Mouse (Mus musculus) frontal cortex, postnatal 36 days (tissue): ENCODE results near the gene Cdc42ep5.

Experiments
- DNase-seq, 2 experiments: peaks; one replicate each; pipeline ENCODE4 v3.0.0; 2022; ENCODE audit warnings: low spot score in 2 of 2

Gene Cdc42ep5

DNA sequence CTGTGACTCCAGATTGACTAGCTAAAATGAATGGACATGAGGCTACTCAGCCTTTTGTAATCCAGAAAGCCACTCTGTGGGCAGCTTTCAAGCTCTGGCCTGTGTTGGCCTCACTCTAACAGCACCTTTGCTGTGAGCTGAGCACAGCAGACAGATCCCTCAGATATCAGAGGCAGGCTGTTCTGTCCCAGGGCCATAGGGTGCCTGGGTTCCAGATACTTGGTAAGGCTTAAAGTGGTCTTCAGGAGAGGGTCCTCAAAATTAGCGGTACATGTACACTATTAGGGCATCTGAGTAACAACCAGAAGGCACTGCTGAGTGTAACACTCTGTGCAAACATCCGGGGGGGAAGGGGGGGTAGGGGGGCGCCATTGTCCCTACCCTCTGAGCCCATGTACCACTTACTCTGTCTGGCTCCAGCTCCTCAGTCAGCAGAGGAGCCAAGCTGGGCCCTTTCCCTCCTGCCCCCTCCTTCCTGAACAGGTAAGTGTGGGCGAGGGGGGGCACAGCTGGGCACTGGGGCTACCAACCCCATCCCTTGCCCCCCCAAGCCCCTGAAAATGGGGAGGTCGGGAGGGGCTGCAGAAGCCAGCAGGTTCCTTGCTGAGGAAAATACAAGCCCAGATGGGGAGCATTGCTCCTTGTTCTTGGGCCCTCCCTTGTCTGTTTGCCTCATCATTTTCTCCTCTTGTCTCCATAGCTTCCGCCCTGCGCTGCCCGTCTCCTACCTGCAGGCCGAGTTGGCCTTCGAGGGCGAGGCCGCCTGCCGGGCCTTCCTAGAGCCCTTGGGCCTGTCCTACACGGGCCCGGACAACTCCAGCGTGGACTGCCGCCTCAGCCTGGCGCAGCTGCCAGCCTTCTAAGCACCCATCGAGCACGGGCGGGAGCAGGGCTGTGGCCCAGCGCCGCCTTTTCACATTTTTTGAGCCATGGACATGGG lies 18.1 kb downstream of the Cdc42ep5 start:
- DNase-seq: no peak

DNA sequence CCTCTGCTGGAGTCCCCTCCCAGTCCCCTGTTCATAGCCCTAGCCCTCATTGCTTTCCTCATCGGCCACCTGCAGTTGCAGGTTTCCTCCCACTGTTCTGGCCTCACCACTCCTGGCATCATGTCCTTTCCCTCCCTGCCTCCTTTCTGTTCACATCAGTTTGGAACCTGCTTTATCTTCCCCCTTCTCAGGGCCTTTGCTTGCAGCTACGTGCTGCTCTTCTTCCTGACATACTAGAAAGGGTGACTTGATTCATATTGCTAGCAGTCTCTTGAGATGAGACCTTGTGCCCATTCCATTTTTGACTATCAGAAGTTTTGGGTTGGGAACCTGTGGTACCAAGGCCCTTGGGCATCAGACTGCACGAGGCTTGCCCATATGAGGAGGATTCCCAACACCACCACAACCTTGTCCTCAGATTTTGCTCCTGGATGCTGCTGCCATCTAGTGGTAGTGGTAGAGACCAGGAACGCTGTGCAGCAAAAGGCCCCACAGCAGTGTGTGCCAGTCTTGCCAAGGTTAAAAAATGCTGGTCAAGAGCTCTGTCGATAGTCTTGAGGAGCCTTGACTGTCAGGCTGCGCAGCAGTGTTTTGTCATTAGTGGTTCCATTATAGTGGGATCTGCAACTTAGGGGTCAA lies 19.0 kb downstream of the Cdc42ep5 start:
- no peak for DNase-seq

DNA sequence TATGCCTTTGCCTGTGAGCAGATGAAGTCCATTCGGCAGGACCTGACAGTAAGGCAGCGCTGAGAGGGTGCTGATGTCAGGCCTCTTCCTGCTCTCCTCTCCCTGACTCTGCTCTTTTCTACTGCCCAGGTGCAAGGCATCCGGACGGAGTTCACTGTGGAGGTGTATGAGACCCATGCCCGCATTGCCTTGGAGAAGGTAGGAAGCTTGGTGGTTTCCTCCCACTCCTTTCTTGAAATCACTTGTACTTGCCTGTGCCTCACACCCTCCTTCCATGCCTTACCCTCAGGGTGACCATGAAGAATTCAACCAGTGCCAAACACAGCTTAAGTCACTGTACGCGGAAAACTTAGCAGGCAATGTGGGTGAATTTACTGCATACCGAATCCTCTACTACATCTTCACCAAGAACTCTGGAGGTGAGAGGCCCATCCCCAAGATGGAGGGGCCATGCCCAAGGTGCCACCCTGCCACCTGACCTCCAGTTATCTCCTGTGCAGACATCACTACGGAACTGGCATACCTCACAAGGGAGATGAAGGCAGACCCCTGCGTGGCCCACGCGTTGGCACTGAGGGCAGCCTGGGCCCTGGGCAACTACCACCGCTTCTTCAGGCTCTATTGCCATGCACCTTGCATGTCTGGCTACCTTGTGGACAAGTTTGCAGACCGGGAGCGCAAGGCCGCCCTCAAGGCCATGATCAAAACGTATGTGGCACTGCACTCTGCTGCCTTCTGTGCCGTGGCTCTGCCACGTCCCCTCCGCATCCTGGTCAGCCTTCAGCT lies 19.7 kb downstream of the Cdc42ep5 start:
- DNase-seq: no peak

DNA sequence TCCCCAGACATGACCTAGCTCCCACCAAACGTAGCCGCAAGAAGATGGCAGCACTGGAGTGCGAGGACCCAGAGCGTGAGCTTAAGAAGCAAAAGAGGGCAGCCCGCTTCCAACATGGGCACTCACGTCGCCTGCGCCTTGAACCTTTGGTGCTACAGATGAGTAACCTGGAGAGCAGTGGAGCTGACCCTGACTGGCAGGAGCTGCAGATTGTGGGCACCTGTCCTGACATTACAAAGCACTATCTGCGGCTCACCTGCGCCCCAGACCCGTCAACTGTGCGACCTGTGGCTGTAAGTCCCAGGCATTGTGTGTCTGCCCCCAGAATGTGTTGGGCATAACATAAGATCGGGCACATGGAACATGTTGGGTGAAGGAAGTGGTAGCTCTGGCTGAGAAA lies 20.6 kb downstream of the Cdc42ep5 start:
- DNase-seq: no peak

DNA sequence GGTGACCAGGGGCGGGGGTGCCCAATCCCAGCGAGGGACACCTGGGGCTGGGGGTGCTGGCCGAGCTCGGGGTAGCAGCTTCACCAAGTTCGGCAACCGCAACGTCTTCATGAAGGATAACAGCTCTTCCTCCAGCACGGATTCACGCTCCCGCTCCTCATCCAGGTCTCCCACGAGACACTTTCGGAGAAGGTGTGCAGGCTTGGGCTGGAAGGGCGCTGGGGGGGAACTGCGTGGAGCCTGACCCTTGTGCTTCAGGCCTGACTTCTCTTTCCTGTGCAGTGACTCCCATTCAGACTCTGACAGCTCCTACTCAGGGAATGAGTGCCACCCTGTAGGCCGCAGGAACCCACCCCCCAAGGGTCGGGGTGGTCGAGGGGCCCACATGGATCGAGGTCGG lies 21.2 kb downstream of the Cdc42ep5 start:
- no peak for DNase-seq

GRCm38 (mm10) chr7:4142796-4143445 lies 21.7 kb downstream of the Cdc42ep5 start:
- DNase-seq: no peak

- DNase-seq: no peak
These were observed 22.9 kb downstream of the Cdc42ep5 start for GRCm38 (mm10) chr7:4141648-4142325.

- DNase-seq: no peak
These were observed 25.3 kb downstream of the Cdc42ep5 start for GRCm38 (mm10) chr7:4139391-4139790.

DNA sequence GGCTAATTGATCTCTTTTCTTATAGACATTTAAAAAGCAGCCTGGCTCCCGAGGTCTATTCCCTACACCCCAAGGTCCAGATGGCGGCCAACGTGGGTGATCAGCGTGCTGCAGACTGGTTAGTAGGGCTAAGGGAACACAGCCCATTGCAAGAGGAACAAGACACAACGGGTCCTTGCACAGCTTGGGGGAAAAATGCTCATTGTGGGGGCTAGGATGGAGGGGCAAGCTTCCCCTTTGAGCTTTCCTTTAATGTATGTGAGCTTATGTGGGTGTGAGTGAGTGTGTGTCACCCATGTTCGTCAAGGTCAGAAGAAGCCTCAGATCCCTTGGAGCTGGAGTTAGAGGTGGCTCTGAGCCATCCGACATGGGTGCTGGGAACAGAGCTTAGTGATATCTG lies 26.0 kb downstream of the Cdc42ep5 start:
- DNase-seq: no peak

DNA sequence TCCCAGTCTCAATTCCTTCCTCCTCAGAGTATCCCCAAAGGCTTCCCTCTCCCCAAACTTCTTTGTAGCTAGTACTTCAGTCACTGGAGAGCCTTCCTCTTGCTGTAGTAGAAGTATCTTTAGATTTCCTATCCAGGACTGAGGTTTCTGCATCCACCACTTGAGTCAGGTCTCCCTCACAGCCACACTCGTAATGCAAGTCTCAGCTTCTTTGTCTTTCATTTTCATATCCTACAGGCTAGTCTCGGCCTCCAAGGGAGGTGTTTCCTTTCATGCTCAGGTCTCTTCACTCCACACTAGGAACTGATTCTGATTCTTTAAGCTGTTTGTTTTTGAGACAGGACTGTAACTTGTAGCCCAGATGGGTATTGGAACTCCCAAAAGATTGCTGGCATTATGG lies 26.5 kb downstream of the Cdc42ep5 start:
- DNase-seq: no peak

DNA sequence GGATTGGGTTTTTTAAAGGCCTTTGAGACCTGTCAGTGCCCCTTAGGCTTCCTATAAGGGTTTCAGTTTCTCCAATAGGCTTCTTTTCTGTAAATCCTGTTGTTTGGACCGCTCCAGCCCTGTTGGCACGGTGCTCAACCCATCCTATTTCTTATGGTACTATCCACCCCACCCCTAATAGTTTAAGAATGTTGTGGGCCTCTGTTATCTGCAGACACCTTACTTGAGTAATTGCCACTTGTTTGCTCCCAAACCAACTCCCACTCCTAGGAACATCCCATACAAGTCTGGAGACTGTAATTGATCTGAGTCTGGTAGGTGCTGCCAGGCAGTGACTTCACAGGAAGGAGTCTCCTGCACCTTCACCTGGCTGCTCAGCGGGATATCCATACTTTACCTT lies 26.9 kb downstream of the Cdc42ep5 start:
- DNase-seq: peak in 1 of 2 experiments; percentile 2

DNA sequence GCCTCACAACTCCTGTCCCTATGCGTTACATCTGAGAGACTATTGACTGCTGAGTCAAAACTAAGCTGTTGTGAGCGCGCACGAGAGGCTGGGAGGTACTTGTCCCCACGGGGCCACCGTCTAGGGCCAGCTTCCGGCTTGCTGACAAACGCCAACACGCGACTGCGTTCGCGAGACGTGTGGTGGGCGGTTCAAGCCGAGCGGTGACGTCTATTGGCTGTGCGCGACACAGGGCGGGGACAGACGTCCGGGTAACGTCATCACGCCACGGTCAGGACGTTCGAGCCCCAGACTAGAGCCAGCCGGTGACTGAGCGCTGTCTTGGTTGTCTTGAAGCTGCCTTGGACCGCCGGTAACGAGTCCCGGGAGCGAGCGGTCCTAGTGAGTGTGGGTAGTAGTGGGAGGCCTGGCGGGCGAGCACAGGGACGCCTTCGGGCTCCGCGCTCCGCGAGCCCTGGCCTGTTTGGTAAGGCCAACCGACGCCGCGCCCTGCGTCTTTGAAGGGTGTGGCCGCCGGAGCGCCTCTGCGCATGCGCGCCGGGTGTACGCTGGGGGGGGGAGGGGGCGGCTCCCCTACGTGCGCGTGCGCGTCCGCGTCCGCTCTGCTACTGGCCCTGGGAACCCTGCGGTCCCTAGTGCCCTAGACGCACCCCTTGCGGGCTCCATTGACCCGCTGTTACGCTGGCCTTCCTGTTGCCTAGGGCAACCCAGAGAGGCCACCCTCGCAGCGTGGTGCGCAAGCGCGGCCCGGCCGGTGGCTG lies 27.7 kb downstream of the Cdc42ep5 start, which contains the start of gene Leng8:
Gene Leng8 (plus strand): TSS at position 269 of the 761 bp plus-strand sequence.
- DNase-seq: peak; percentile 100

DNA sequence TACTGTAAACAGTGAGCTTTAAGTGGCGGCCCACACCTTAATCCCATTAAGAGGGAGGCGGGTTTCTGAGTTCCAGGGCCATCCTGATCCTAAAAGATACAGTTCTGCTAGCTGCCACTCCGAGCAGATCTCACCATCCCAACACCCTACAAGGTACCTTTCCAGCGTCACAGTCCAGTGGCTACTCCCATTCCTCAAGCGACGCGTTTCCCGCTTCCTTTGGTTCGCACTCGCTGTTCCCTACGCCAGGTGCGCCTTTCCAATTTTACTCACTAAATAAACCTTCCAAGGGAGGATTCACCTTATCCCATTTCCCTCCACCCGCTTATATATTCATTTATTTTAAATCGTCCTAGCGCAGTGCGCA lies 28.3 kb downstream of the Cdc42ep5 start:
- DNase-seq: no peak

- DNase-seq: no peak
These were observed 29.7 kb downstream of the Cdc42ep5 start for GRCm38 (mm10) chr7:4134911-4135310.

DNA sequence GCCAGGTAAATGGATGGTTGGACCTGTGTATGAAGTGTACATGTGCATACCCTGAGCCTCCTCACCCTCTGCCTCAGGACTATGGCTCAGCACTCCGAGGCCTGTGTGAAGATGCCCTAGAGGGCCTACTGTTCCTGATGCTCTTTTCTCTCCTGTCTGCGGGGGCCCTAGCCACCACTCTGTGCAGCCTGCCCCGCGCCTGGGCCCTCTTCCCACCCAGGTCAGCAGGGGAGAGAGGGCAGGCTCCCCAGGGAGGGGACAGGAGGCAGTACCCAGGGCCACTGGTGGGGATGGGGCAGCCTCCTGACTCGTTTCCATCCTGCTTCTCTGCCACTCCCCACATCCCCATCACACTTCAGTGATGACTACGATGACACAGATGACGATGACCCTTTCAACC lies 31.7 kb downstream of the Cdc42ep5 start:
- no peak for DNase-seq

GRCm38 (mm10) chr7:4132581-4132980 lies 32.1 kb downstream of the Cdc42ep5 start:
- DNase-seq: peak in 1 of 2 experiments; percentile 79

- DNase-seq: no peak
These were observed 32.7 kb downstream of the Cdc42ep5 start for GRCm38 (mm10) chr7:4131964-4132363.

DNA sequence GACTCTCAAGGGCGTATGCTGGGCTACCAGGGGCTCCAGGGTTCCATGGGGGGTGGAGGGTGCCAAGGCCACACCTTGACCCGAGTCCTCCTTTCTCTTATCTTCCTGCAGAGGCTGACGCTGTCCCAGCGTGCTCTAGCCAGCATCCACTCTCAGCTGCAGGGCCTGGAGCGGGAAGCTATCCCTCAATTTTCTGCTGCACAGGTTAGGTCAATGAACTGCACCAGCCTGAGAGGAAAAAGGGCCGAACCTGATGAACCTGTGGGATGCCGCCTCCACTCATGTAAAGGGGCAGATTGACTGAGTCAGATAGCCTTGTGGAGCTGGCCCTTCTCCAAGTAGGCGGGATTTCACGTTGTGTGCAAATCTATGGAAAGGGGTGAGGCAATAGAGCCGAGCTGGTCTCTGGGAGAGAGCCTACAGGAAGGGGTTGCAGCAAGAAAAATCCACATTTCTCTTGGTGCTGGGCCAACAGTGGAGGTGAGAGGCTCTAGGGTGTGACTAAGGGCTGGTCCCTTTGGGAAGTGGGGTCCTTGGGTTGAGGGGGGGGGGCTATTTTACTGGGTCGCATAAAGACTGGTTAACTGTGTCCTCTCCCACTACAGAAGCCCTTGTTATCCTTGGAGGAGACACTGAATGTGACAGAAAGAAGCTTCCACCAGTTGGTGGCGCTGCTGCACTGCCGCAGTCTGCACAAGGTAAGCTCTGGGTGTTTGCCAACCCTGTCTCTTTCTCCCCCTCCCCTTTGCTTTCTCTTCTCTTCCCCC lies 33.8 kb downstream of the Cdc42ep5 start:
- peak; percentile 78 to 85 for DNase-seq

GRCm38 (mm10) chr7:4128860-4129259 lies 35.8 kb downstream of the Cdc42ep5 start:
- no peak for DNase-seq

DNA sequence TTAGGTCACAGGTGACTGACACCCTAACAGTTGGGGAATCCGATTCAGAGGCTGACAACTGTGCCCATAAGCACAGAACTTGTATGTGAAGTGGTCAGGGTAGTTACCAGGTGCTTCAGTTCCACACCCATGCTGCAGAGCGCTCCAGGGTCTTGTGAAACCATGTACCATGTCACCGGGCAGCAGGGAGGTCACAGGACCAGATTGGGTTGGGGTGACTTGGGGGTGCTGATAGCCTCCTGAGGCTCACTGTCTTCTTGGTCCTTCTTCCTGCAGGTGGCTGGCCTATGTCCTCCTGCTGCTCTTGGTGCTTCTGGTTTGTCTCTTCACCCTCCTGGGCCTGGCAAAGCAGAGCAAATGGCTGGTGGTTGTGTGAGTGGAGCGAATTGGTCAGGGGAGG lies 36.8 kb downstream of the Cdc42ep5 start:
- peak in 1 of 2 experiments; percentile 9 for DNase-seq
